In genomic region chr17:24669545-24670245, GRCm38 (mm10) we compare ENCODE assay signal across 8 mouse cellular contexts. TPM values are rescaled to one million over a fixed set of nuclear protein-coding genes. Genes with fewer than 3 reads are reported as not detected.
DNase-seq lines count a peak whose midpoint lies in the region; ATAC-seq and TF ChIP-seq lines count a peak whose summit lies in the region.

TSS of gene Zfp598 (plus strand) at chr17:24669687.

- TF ChIP-seq CTCF in G1E (IDR thresholded peaks at IDR 0.05; ENCODE audit: low read depth, low read length), result no peak
- TF ChIP-seq CTCF in forebrain, postnatal 0 days (IDR thresholded peaks at IDR 0.05; ENCODE audit: low read depth), result peak; percentile 14; the same call in 1 of the 2 replicates

- peak within 1 kb of the TSS; percentile 67 for H3K4me2 ChIP-seq in forebrain, postnatal 0 days (ENCODE audit: low read depth)
- peak within 1 kb of the TSS; percentile 78 for H3K4me2 ChIP-seq in lung, embryonic 15.5 days

- H3K9me3 ChIP-seq in G1E (replicated peaks), result no peaks in the 10 kb centered on the region
- no peaks in the 10 kb centered on the region for H3K9me3 ChIP-seq in forebrain, postnatal 0 days (ENCODE audit: low read length)
- H3K9me3 ChIP-seq in lung, embryonic 15.5 days, result no peaks in the 10 kb centered on the region

- H3K36me3 ChIP-seq in G1E (replicated peaks), result peaks cover 34% of the 10 kb centered on the region
- no peaks in the 10 kb centered on the region for H3K36me3 ChIP-seq in forebrain, postnatal 0 days (ENCODE audit: insufficient read depth)
- H3K36me3 ChIP-seq in lung, embryonic 15.5 days, result no peaks in the 10 kb centered on the region

- ATAC-seq in G1E (ENCODE audit: extremely low read depth, insufficient number of reproducible peaks, low FRiP score, poor library complexity, severe bottlenecking), result peak; percentile 84
- peak; percentile 100 for ATAC-seq in forebrain, postnatal 0 days
- peak; percentile 98 for ATAC-seq in lung, embryonic 15.5 days (ENCODE audit: borderline replicate concordance, extremely low read depth, low FRiP score, low TSS enrichment)

- H3K4me3 ChIP-seq in G1E (ENCODE audit: low read depth, low read length), result peak within 1 kb of the TSS; percentile 100
- peak within 1 kb of the TSS; percentile 99 for H3K4me3 ChIP-seq in forebrain, postnatal 0 days (ENCODE audit: low read depth, low read length)
- peak within 1 kb of the TSS; percentile 70 for H3K4me3 ChIP-seq in lung, embryonic 15.5 days

- peak within 1 kb of the TSS; percentile 88 for H3K27ac ChIP-seq in forebrain, postnatal 0 days (ENCODE audit: low read depth, low read length)
- peak within 1 kb of the TSS; percentile 75 for H3K27ac ChIP-seq in lung, embryonic 15.5 days

- no peaks in the 10 kb centered on the region for H3K27me3 ChIP-seq in G1E (ENCODE audit: insufficient read depth, low read length)
- H3K27me3 ChIP-seq in forebrain, postnatal 0 days (ENCODE audit: insufficient read depth, low read length), result no peaks in the 10 kb centered on the region
- H3K27me3 ChIP-seq in lung, embryonic 15.5 days, result no peaks in the 10 kb centered on the region

- peak; percentile 96 for DNase-seq in G1E (ENCODE audit: low spot score)
- DNase-seq in cerebellum, adult 18-20 months, result peak; percentile 96 to 98
- DNase-seq in forebrain, postnatal 0 days, result peak; percentile 97
- peak; percentile 97 for DNase-seq in heart, postnatal 4 days
- peak; percentile 84 to 92 for DNase-seq in layer of hippocampus, adult 8-10 months (ENCODE audit: low spot score in 2 of 2)
- DNase-seq in ovary, adult 18-20 months (ENCODE audit: low spot score), result peak; percentile 87
- DNase-seq in thymus, postnatal 0 days (ENCODE audit: low spot score), result peak; percentile 95

- H3K9ac ChIP-seq in forebrain, postnatal 0 days, result peak within 1 kb of the TSS; percentile 97
- peak within 1 kb of the TSS; percentile 96 for H3K9ac ChIP-seq in lung, embryonic 15.5 days

- H3K4me1 ChIP-seq in G1E (ENCODE audit: insufficient read depth, low read depth, low read length), result peaks cover 60% of the 10 kb centered on the region
- H3K4me1 ChIP-seq in forebrain, postnatal 0 days (ENCODE audit: insufficient read depth), result peaks cover 15% of the 10 kb centered on the region
- H3K4me1 ChIP-seq in lung, embryonic 15.5 days, result peaks cover 32% of the 10 kb centered on the region

- WGBS in forebrain, postnatal 0 days, result 2% methylated on average over 63 of the region's 80 CpGs
- under 1% methylated on average over 80 of the region's 80 CpGs for WGBS in lung, embryonic 15.5 days

RNA-seq across cellular contexts. Expression of gene Zfp598, which starts in this region (rescaled TPM):
- total RNA-seq in G1E (2014; fragmentation: Nextera tagmentation) (55.9 and 59.1 TPM in 2 replicates), G1E (2017) (11.2 and 12.0 TPM in 2 replicates)
- 86.4 and 99.2 TPM in 2 replicates for polyA plus RNA-seq in G1E (2012)
- total RNA-seq in forebrain, postnatal 0 days (2014; rRNA removed), result 31.2 and 41.5 TPM in 2 replicates
- 14.6 and 15.0 TPM in 2 replicates for polyA plus RNA-seq in forebrain, postnatal 0 days (2015; fragmentation: Nextera tagmentation; extraction: Ambion mirVana)
- 10 to 100 TPM; 26.0 to 26.6 TPM for total RNA-seq in heart, postnatal 4 days (2021)
- 10 to 100 TPM; 36.8 to 41.6 (median 38.2) TPM for total RNA-seq in layer of hippocampus, adult 8-10 months (2022)
- polyA plus RNA-seq in lung, embryonic 15.5 days (2015; fragmentation: Nextera tagmentation; extraction: Ambion mirVana), result 21.2 and 22.2 TPM in 2 replicates
- 11.6 and 14.5 TPM in 2 replicates for polyA plus RNA-seq in thymus, postnatal 0 days (2015; fragmentation: Nextera tagmentation; extraction: Ambion mirVana)

Comparison
In these comparisons a context has a peak if more than half of its experiments do, and no peak if none do; other contexts are left out.
1. Peak in every context shown above with its lines: DNase-seq, ATAC-seq, H3K4me3 ChIP-seq and H3K27ac ChIP-seq.